Mouse (Mus musculus) C2C12 (cell line): ENCODE measurements around the gene Stmn1.

Source experiments
- CEBPB ChIP-seq: IDR thresholded peaks from one replicate; pipeline ENCODE4 v1.6.1; 2011; ENCODE audit warnings: low read depth, mild to moderate bottlenecking, control low read depth, moderate library complexity
- CTCF ChIP-seq: IDR thresholded peaks from one replicate; pipeline ENCODE4 v1.5.1; 2011; ENCODE audit not compliant: control insufficient read depth, insufficient read depth, insufficient read length
- FOSL1 ChIP-seq: IDR thresholded peaks from one replicate; pipeline ENCODE4 v1.8.0; 2011; ENCODE audit warnings: mild to moderate bottlenecking, low read length; ENCODE audit not compliant: poor library complexity, insufficient read depth, severe bottlenecking
- MAX ChIP-seq: IDR thresholded peaks from one replicate; pipeline ENCODE4 v1.6.1; 2011; ENCODE audit warnings: mild to moderate bottlenecking, control low read depth
- MYOD1 ChIP-seq: IDR thresholded peaks from one replicate; pipeline ENCODE4 v1.6.1; 2011; ENCODE audit warnings: low read depth; ENCODE audit not compliant: control insufficient read depth, insufficient read length
- MYOG ChIP-seq: IDR thresholded peaks from one replicate; pipeline ENCODE4 v1.6.1; 2011; ENCODE audit not compliant: control insufficient read depth, insufficient read length; ENCODE audit errors: extremely low read depth
- USF1 ChIP-seq: IDR thresholded peaks from one replicate; pipeline ENCODE4 v1.6.1; 2011; ENCODE audit warnings: low read depth, mild to moderate bottlenecking, control low read depth, moderate library complexity

GRCm38 (mm10) chr4:134491716-134492115, 23.6 kb downstream of the Stmn1 start:
- no peak for TF ChIP-seq CTCF
- TF ChIP-seq MYOG, result no peak
- TF ChIP-seq MYOD1, result no peak
- TF ChIP-seq MAX, result no peak
- TF ChIP-seq USF1, result no peak
- no peak for TF ChIP-seq CEBPB
- no peak for TF ChIP-seq FOSL1
